Mouse (Mus musculus) lung, postnatal 0 days (tissue): Measurements from ENCODE around the gene Cltc.

Experiments
- CTCF ChIP-seq: IDR thresholded peaks from 2 replicates; pipeline ENCODE4 v1.5.1; 2016; ENCODE audit warnings: antibody characterized with exemption, mild to moderate bottlenecking
- EP300 ChIP-seq: IDR thresholded peaks from 2 replicates; pipeline ENCODE4 v1.6.1; 2016; ENCODE audit warnings: antibody characterized with exemption, mild to moderate bottlenecking, control low read depth

DNA sequence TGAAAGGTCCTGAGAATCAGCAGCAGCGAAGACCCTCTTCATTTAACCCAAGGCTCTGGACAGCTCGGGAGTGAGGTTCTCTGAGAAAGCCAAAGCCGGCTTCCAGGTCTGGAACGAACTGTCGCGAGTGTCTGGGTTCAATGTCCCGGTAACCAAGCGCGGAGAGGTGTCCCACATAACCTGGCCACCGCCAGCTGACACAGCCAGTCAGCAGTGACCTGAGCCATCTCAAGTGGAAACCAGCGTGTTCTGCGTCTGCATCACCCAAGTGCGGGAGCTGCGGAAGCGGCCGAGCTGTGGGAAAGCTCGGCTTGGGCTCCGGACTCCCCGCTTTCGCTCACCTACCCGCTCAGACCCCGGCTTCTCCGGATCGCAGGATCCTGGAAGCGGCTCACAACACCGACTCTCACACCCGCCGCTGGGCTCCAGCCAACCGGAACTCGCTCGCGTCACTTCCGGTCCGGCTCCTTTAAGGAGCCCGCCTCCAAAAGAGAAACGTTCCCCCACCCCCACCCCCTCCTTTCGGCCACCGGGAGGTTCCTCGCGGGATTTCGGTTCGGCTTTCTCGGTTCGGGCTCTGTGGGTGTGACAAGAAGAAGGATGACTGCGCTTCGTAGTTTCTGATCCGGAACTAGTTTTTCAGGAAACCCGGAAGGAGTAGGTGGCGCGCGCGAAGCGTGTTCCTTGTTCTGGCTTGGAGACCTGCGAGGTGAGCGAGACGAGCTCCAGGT, 73.8 kb downstream of the Cltc start, which contains the start of the genes Vmp1 and Ptrh2:
- no peak for TF ChIP-seq CTCF
- TF ChIP-seq EP300: peak; percentile 67
